Mouse (Mus musculus) left cerebral cortex, adult 18-20 months (tissue): ENCODE measurements around the gene Nt5c1a. TPM values are rescaled to one million over a fixed set of nuclear protein-coding genes. Genes with fewer than 3 reads are reported as not detected.
"Not testable (repeated sequence)": the region's sequence is repeated elsewhere in the genome, so short reads cannot be mapped to it uniquely, and the experiment has no call there.

Experiments used
- DNase-seq, 2 experiments: peaks; one replicate each; pipeline ENCODE4 v3.0.0; 2021 to 2022; ENCODE audit warnings: low spot score in 2 of 2, mixed read lengths in 1 of 2
- long read RNA-seq, 2 experiments: library from polyadenylated mRNA; stranded (forward); transcript quantifications; one replicate each; pipeline ENCODE4 v2.0.0; 2021
- total RNA-seq, 2 experiments: library from RNA; stranded (reverse); gene quantifications; 2 replicates each; pipeline ENCODE4 v1.2.3; 2021

The Nt5c1a gene
- total RNA-seq, result 10 to 100 TPM; 10.5 to 13.4 TPM
- long read RNA-seq, experiment 1, result 0 reads
- long read RNA-seq, experiment 2, partial matches to known transcripts, result 0 of 2 reads
- long read RNA-seq, experiment 2, other reads (novel, unspliced or antisense), result 1 of 2 reads

- DNase-seq, result peak in 1 of 2 experiments; percentile 46
These were observed at the start of gene Nt5c1a for GRCm38 (mm10) chr4:123201186-123202093. TSS of gene Nt5c1a (plus strand) at chr4:123201504.

DNA sequence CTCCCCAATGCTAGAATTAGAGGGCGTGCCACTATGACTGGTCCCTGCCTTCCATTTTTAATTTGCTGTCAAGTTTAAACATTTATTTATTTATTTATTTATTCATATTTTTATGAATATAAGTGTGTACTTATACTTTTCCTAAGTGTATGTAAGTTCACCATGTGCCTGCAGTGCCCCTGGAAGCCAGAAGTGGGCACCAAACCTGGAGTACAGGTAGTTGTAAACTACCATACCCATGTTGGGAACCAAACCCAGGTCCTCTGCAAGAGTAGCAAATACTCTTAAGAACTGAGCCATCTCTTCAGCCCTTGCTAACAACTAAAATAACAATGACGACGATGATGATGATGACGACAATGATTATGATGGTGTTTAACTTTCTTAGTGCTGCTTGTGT, 49.3 kb upstream of the Nt5c1a start:
- no peak for DNase-seq

- DNase-seq, result peak; percentile 78 to 89
These were observed 48.3 kb upstream of the Nt5c1a start for GRCm38 (mm10) chr4:123152976-123153375.

DNA sequence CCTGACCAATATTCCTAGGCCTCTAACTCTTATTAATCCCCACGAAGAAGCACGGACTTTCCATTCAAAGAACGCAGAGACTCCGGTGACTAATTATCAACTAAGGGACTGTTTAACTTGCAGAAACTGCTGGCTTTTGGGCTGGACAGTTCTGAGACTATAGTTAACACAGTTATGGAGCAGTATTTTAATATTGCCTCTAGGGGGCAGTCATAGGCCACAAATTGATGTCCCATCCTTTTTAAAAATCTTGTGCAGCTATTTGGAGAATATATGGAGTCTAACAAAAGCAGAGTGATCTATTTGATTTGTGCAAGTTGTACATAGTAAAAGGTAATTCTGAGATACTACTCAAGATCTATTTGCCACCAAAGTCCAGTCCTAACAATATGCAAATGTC, 46.3 kb upstream of the Nt5c1a start:
- peak; percentile 27 to 36 for DNase-seq

DNA sequence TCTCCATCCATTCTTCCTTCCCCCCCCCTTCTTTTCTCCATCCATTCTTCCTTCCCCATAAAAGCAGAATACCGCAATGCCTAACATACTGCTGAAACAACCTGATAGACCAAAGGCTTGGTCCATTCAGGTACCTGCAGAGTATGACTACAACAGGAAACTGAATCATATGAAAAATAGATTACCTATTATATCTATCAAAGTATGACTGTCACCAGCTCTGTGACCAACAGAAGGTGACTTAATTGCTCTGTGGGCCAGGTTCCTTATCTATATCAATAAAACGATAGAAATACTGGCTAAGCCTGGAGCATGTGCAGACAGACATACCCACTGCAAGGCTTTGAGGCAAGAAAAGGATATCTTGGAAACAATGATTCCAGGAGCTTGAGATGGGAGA, 45.9 kb upstream of the Nt5c1a start:
- DNase-seq, result no peak

- DNase-seq, result no peak
These were observed 45.5 kb upstream of the Nt5c1a start for GRCm38 (mm10) chr4:123155840-123156239.

DNA sequence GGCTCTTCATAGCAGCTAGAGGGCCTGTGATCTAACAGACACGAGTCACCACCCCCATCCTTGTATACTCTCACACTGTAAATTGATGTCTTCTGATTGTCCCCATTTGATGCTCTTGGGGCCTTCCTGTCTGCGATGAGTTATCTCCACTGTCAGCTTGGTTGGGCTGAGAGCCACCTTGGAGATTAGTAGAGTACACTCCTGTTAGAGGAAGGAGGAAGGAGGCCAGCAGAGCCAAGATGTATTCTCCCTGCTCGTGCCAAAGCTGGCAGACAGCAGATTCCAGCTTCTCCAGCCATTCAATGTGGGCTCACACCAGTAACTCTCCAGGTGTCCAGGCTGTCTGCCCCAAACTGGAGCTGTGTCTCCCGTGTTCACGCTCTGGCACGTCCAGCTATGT, 40.7 kb upstream of the Nt5c1a start:
- no peak for DNase-seq

DNA sequence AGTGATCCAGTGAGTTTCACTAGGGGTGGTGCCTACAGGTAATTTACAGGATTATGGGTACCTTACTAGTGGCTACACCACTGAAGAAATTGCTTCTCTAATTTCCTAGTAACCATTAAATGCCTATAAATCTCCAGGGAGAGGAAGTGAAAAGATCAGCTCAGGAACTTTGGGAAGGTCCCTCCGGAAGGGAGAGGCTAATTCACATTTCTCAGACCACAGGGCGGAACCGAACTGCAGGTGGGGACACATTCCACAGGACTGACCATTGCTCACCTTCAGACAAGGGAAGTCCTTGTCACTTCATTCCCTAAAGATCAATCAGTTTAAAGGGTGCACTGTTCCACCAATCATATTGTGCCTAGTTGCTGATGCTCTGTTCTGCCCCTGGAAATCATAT, 40.1 kb upstream of the Nt5c1a start:
- not testable (repeated sequence) for DNase-seq

GRCm38 (mm10) chr4:123162305-123162917, 38.9 kb upstream of the Nt5c1a start:
- DNase-seq, result no peak

- peak; percentile 50 to 67 for DNase-seq
These were observed 37.1 kb upstream of the Nt5c1a start for GRCm38 (mm10) chr4:123164157-123164556.

DNA sequence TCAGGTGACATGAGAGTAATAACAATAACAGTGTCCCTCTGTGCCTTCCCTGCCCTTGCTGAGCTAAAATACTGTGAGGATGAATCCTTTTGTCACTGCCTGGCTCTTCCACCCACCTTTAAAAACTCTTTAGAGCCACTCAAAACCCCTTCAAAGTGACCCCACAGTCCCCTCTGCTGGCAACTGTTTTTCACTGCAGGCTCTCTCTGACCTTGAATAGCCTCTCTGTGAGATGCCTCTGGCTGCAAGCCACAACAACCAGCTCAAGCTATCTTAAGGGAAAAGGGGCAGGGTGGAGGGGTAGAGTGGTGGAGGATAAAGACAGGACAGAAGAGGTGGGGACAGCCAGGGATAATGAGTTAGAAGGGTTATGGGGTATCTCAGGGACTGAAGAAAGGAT, 29.5 kb upstream of the Nt5c1a start:
- no peak for DNase-seq

DNA sequence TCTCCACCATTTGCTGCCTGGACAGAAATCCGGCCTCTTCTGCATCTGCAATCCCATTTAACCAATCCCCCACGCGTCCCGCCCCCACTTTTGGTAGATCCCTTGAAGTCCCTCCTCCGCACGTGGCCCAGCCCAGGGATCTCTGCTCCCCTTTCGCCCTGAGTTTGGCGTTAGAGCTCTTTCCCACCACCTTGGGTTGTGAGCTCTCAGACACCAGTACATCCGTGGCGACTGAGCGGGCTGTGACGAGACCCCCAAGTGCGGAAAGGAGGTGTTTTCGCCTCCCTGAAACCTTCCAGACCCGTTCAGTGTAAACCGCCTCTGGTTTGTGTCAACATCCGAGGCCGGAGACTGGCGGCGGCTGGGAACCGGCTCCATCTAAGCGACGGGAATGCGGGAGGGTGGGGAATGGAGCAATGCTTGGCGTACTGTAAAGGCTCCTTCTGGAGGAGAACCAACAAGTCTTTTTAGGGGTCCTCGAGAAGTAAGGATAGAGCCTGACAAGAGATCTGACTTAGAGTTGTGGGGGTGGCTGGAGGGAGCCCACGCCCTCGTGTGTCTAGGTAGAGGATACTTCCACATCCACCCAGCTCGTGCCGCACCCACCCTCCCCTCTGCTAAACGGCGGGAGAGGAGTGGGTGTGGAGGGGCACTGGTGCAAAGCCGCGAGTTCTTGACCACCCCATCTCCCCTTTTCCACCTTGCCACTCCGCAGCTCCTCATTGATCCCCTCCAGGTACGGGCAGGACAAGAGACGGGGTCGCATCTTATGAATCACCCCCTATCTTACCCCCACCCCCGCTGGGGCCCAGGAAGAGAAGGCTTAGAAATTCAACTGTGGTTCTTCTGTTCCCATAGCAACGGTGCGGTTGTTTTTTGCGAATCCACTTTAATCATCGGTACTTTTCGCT, 18.7 kb upstream of the Nt5c1a start, which contains the start of gene Hpcal4:
Gene Hpcal4 (plus strand): TSS at position 900 of the 911 bp plus-strand sequence.
- DNase-seq, result peak; percentile 69 to 72

DNA sequence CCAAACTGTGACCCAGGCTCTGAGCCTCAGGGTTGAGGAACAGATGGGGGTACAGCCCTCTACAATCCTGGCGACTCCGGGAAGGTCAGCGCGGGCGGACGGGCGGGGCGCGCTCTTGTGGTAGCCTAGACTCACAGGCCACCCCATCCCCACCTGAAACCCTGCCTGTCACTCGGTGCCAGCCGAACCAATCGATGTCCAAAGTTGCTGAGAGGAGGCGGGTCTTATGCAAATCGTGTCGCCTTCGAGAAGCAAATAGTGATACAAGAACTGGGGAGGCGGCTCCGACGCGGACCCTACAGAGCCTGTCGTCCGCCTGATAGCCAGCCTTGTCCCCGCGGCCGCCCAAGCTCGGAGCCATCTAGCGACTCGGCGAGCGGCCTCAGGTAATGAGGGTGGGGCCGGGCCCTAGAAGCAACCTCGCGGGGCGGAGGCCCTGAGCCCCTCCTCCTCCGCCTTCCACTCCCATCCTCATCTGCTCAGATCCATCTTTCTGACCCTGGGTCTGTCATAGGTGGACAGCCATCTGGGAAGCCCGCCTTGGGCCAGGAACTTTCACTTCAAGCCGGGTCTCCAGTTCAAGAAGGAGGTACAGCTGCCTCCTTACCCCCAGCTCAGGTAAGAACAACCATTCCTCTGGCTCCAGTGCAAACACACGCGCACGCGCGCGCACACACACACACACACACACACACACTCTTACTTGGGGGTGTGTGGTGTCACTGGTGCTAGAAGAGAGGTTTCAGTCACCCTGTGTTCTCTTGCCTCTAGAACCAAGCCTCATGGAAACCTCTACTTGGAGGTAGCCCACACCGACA, 17.9 kb upstream of the Nt5c1a start:
- DNase-seq, result peak; percentile 83 to 93

DNA sequence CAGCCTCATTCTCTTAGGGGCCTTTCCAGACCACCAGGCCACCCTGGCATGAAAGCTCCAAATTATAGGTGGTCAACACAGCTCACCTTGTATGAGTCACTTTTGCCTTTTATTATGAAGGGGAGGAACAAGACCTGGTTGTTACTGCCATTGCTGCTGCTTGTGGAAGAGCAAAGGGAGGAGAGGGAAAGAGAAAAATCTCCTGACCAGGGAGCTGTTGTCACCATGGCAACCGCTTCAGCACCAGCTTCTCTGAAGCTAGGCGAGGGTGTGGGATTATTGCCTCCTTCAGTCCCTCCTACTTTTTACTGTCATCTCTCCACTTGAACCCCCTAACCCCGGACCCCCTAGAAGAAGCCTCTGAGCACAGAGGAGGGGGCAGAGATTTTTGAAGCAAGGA, 16.5 kb upstream of the Nt5c1a start:
- peak; percentile 57 to 58 for DNase-seq

DNA sequence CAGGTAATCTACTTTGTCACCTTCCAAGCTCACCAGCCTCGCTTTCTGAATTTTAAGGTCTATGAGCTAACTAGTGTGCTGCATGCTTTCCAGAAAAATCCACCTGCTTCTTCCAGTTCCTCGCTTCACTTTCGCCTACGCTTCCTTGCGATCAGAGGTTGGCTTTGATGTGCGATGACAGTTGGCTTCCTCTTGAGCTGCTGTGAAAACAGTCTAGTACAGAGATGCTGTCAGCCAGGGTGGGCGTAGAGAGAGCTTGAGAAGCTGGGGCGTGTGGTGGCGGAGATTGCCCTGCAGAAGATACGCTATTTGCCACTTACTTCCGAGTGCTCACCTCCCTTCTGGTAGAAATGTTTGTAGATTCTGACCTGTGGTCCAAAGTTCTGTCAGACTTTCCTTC, 9.0 kb upstream of the Nt5c1a start:
- DNase-seq, result peak in 1 of 2 experiments; percentile 50

- no peak for DNase-seq
These were observed 7.5 kb upstream of the Nt5c1a start for GRCm38 (mm10) chr4:123193791-123194190.

- no peak for DNase-seq
These were observed 4.6 kb upstream of the Nt5c1a start for GRCm38 (mm10) chr4:123196695-123197094.

GRCm38 (mm10) chr4:123200771-123201185, 526 bp upstream of the Nt5c1a start:
- DNase-seq, result peak; percentile 78 to 83

- DNase-seq, result no peak
These were observed 753 bp downstream of the Nt5c1a start for GRCm38 (mm10) chr4:123202094-123202420.

DNA sequence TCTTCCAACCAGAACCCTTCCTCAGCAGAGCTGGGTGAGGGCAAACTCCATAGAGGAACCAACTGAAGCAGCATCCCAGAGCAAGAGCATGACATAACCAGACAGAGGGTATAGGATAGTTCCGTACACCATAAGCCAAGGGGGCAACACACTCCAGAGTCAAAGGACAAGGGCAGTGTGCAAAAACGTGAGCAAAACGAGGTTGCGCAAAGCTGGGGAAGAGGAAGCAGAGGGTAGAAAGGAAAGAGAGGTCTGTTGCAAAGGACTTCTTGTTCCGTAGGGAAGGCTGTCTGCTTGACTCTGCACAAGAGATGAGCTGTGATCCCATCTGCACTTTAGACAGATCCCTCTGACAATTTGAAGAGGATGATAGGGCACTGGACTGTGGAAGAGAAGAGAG, 6.0 kb downstream of the Nt5c1a start:
- no peak for DNase-seq
